Mouse (Mus musculus) forebrain, embryonic 10.5 days (tissue): Measurements from ENCODE around the gene 1700029I15Rik. TPM values are rescaled to one million over a fixed set of nuclear protein-coding genes. Genes with fewer than 3 reads are reported as not detected.

Experiments
- microRNA-seq: library from miRNA; unstranded; fragments of <30 nt; microRNA quantifications from one replicate; pipeline ENCODE4, GENCODE M21; 2017
- polyA plus RNA-seq: library from polyadenylated mRNA; unstranded; fragments of >200 nt; fragmentation: Nextera tagmentation; extraction: Ambion mirVana; gene quantifications from 2 replicates; pipeline ENCODE4 v1.2.1, GENCODE M21; 2016

1700029I15Rik gene
- polyA plus RNA-seq, 1 experiment from 2014 or later: 4.4 TPM

Small RNA genes lying within 50 kb of the gene (microRNA-seq; reads per million reads assigned to microRNA genes)
- gene Mir7000: not detected

Other genes starting within 250 kb of the 1700029I15Rik start
- gene Pex16, start 7.9 kb upstream of the 1700029I15Rik start, polyA plus RNA-seq: 23.8 and 24.6 TPM in 2 replicates
- gene Large2, start 7.7 kb upstream of the 1700029I15Rik start, polyA plus RNA-seq: 31.9 and 33.5 TPM in 2 replicates
- gene Mapk8ip1, start 18.7 kb downstream of the 1700029I15Rik start, polyA plus RNA-seq: 47.0 and 48.1 TPM in 2 replicates
- 25.5 and 27.3 TPM in 2 replicates for gene Cry2, start 51.5 kb downstream of the 1700029I15Rik start, polyA plus RNA-seq
- gene Slc35c1, start 78.0 kb downstream of the 1700029I15Rik start, polyA plus RNA-seq: 14.2 and 14.4 TPM in 2 replicates
- 5.5 and 5.7 TPM in 2 replicates for gene Chst1, start 217.2 kb downstream of the 1700029I15Rik start, polyA plus RNA-seq